Mouse (Mus musculus) testis, adult 2 months (tissue): ENCODE measurements around the gene Dnajc5g.

Experiments used
- CTCF ChIP-seq: fragments of 200-500 bp; IDR thresholded peaks from 2 replicates; pipeline ENCODE4 v1.5.1; 2012; ENCODE audit warnings: low read depth, mild to moderate bottlenecking, inconsistent platforms, low read length, moderate library complexity; ENCODE audit not compliant: control insufficient read depth, insufficient read depth, insufficient replicate concordance
- POLR2A ChIP-seq: fragments of 200-500 bp; IDR thresholded peaks from 2 replicates; pipeline ENCODE4 v1.6.1; 2012; ENCODE audit warnings: low read depth, mild to moderate bottlenecking, inconsistent platforms, low read length, moderate library complexity; ENCODE audit not compliant: control insufficient read depth

GRCm38 (mm10) chr5:31087131-31087530 is 19.0 kb upstream of the Dnajc5g start:
- TF ChIP-seq POLR2A (no peak), CTCF (no peak)
